Mouse (Mus musculus) left cerebral cortex, adult 18-20 months (tissue): ENCODE measurements at regions not wholly inside any gene's neighbourhood (a gene's known extent, or its start where the extent isn't known, plus 50 kb on each side); places are given as distances from the start of the nearest gene placed in this dataset.

ENCODE experiments used
- DNase-seq, 2 experiments: peaks; one replicate each; pipeline ENCODE4 v3.0.0; 2021 to 2022; ENCODE audit warnings: low spot score in 2 of 2, mixed read lengths in 1 of 2

- DNase-seq, result no peak
Measured at GRCm38 (mm10) chr13:15221322-15221721, 241.7 kb upstream of the Gli3 start.

DNA sequence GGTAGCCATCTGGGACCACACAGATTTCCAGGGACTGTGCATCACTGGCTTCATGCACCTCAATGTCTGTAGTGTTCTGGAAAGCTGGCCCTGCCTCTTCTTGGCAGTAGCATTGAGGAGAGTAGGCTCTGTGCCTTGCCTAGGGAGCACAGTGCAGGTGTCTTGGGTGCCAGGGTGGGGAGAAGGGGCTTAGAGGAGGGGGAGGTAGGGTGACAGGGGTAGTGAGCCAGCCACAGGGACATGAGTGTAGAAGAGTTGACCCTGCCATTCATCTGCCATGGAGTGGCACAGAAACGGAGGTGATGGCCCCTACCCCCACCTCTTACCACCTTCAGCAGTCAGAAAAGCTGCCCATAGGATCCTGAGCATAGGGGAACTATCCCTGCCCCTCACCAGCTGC lies 235.4 kb upstream of the Gli3 start:
- DNase-seq, result no peak
